Mouse (Mus musculus): Measurements from ENCODE around the gene Tnfrsf23. TPM values are rescaled to one million over a fixed set of nuclear protein-coding genes. Genes with fewer than 3 reads are reported as not detected.
A peak's percentile ranks its signal among the peaks of the same experiment; 100 is the strongest.

Gene Tnfrsf23
- 1.2 and 2.8 TPM in 2 replicates for total RNA-seq (2014; fragmentation: Nextera tagmentation)
- total RNA-seq (2017), result 0.72 and 1.7 TPM in 2 replicates

DNA sequence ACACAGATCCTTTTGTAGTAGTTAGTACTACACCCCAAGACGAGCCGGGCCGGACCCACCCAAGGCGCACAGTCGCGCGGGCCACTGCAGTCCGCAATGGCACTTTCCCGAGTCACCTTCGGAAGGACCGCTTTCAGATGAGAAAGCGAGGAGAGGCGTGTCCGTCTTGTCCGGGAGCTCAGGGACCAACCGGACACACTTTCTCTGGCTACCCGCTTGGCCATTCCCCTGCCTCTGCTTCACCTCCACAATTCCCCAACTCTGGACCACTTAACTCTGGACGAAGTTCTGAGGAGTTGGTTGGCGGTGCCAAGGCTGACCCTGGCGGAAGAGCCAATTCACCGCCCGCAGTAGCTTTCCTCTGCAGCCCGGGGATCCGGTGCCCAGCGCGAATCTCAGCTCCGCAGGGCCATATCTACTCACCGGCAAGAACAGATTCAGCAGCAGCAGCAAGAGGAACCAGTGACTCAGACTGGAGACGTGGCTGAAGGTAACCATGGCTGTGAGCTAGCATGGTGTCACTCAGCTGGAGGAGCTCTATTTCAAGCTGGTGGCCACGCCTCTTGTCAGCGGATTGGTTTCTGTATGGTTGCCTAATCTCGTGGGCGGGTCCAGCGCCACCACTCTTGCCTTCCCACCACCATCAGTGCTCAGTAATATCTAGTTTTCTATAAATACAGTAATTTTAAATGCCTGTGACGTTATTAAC, at the start of gene Tnfrsf23:
Gene Tnfrsf23, minus strand, starts transcription at position 514 of the 709 bp plus-strand sequence.
- ATAC-seq (replicated peaks; ENCODE audit: poor library complexity, severe bottlenecking), result peak; percentile 89

- no peak for ATAC-seq (replicated peaks; ENCODE audit: poor library complexity, severe bottlenecking)
These were observed 48.1 kb upstream of the Tnfrsf23 start for GRCm38 (mm10) chr7:143733746-143734145.

DNA sequence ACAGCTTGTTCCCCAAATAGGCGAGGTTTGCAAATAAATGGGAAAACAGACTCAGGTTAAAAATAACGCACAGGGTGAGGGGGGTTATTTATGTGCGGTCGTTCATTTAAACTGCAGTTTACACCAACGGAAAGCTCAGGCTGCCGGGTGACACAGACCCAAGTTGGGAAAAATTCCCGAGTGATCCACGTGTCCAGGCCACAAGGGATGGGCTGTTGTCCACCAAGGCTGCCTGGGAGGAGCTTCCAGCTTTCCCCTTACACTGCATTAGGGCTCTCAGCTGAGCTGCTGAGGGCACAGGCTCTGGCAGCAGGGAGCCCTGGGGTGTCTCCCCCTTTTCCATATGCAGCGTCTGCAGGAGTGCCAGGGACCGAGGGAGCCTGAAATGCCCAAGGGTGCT, 44.2 kb upstream of the Tnfrsf23 start:
- ATAC-seq (replicated peaks; ENCODE audit: poor library complexity, severe bottlenecking), result no peak

DNA sequence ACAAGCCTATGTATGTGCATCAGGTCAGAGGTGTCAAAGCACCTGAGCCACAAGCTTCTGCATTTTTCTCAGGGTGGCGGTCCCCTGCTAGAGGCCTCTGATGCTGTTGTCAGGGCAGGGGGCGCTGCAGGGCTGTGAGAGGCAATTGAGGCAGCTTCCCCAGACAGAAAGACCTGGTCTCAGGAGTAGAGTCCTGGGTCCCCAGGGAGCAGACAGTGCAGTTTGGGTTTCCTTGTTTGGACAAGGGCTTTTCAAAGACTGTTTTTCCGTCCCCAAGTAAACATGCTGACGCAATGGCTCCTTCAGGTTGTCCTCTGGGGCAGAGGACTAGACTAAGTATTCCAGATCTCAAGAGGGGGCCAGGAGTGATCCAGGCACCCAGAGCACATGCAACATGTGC, 40.7 kb upstream of the Tnfrsf23 start:
- ATAC-seq (replicated peaks; ENCODE audit: poor library complexity, severe bottlenecking), result no peak

- no peak for ATAC-seq (replicated peaks; ENCODE audit: poor library complexity, severe bottlenecking)
These were observed 38.2 kb upstream of the Tnfrsf23 start for GRCm38 (mm10) chr7:143723841-143724240.

GRCm38 (mm10) chr7:143722646-143723045, 37.0 kb upstream of the Tnfrsf23 start:
- no peak for ATAC-seq (replicated peaks; ENCODE audit: poor library complexity, severe bottlenecking)

DNA sequence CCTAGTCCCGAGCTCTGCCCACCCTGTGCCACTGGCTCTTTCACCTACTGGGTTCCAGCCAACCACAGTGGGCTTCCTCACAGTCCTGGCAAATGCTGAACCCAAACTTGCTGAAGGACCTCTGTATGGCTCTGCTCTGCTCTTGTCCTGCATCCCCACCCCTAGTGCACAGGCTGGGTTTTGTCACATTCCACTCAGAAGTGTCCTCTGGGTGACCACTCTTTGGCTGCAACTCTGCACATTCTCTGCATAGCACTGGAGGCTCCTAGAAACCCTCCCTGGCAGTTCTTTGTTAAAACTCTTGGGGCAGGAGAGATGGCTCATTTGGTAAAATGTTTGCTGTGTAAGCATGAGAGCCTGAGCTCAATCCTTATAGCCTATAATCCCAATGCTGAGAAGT, 32.1 kb upstream of the Tnfrsf23 start:
- no peak for ATAC-seq (replicated peaks; ENCODE audit: poor library complexity, severe bottlenecking)

GRCm38 (mm10) chr7:143713421-143713820, 27.7 kb upstream of the Tnfrsf23 start:
- peak; percentile 56 for ATAC-seq (replicated peaks; ENCODE audit: poor library complexity, severe bottlenecking)

DNA sequence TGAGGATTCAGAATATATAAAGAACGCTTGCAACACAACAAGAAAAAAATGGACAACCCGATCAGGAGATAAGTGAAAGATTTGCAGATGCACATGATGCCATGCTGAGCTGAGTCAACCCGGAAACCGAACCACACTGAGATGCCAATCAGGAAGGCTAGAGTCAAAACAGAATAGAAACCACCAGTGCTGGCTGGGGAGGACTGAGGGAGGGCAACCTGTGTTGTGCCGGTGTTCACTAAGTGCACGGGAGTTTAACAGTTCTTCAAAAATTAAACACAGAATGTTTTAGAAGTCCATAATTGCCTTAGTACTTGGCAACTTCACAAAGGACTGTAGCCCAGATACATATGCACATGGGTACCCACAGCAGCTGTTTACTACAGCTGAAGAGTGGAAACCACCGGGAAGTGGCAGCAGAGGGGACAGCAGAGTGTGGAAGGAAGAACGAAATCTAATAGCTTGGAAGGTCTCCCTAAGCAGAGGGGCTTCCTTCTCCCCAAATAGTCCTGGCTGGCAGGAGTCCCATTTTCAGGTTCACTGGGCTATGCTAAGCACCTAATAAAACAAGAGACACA, 27.2 kb upstream of the Tnfrsf23 start:
- peak; percentile 77 for ATAC-seq (replicated peaks; ENCODE audit: poor library complexity, severe bottlenecking)

GRCm38 (mm10) chr7:143712023-143712422, 26.4 kb upstream of the Tnfrsf23 start:
- ATAC-seq (replicated peaks; ENCODE audit: poor library complexity, severe bottlenecking), result no peak

DNA sequence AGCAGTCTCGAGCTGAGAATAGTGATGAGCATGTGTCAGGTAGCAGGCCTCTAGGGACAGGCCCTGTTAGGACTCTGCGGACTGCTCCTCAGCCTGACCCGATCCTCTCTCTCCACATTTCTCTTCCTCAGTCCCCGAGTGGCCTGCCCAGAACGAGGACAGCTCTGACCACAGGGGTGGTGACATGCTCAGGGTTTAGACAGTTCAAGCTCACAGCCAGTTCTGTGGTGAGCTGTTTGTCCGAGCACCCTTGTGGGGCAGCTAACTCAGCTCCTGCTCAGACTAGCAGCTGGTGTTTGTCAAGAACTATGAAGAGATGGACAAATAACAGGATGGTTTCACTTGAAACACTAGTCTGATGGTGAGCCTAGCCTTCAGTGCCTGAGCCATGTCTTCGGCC, 25.7 kb upstream of the Tnfrsf23 start:
- no peak for ATAC-seq (replicated peaks; ENCODE audit: poor library complexity, severe bottlenecking)

DNA sequence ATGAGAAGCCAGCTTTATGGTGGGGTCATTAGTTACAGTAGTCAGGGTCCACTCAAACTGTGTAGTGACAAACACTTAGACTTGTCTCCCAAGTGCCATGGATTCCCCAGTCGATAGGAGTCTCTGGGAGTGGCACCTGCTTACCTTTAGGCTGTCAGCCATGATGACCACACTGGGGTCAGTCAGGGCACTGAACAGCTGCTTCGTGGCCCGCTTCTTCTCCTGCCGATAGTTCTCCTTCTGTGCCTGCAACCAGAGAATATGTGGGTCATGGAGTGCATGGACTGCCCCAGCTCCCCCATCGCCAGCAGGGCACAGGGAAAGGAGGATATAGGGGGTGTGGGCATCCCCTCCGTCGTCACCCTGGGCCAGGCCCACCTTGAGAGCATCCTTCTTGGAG, 23.7 kb upstream of the Tnfrsf23 start:
- ATAC-seq (replicated peaks; ENCODE audit: poor library complexity, severe bottlenecking), result no peak

- peak; percentile 98 for ATAC-seq (replicated peaks; ENCODE audit: poor library complexity, severe bottlenecking)
These were observed 21.2 kb upstream of the Tnfrsf23 start for GRCm38 (mm10) chr7:143706697-143707438.

GRCm38 (mm10) chr7:143696140-143696539, 10.5 kb upstream of the Tnfrsf23 start:
- ATAC-seq (replicated peaks; ENCODE audit: poor library complexity, severe bottlenecking), result peak; percentile 61

DNA sequence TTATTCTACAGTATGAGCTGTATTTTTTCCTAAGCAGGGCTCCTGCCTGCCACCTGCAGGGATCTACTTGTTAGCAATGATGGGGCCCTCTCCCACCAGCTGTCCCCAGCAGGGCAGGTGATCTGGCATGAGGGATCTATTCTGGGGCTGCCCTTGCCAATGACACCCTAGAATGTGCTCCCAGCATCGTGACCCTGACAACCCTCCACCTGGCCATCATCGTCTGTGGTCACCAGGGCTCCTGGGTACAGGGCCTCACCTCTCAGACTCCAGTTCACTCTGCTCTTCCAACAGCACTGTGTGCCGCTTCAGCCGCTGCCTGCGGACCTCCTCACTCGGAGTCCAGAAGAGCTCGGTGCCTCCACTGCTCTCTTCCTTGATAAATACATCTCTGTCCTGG, 8.9 kb upstream of the Tnfrsf23 start:
- ATAC-seq (replicated peaks; ENCODE audit: poor library complexity, severe bottlenecking), result no peak

GRCm38 (mm10) chr7:143692746-143693510, 7.3 kb upstream of the Tnfrsf23 start:
- no peak for ATAC-seq (replicated peaks; ENCODE audit: poor library complexity, severe bottlenecking)

DNA sequence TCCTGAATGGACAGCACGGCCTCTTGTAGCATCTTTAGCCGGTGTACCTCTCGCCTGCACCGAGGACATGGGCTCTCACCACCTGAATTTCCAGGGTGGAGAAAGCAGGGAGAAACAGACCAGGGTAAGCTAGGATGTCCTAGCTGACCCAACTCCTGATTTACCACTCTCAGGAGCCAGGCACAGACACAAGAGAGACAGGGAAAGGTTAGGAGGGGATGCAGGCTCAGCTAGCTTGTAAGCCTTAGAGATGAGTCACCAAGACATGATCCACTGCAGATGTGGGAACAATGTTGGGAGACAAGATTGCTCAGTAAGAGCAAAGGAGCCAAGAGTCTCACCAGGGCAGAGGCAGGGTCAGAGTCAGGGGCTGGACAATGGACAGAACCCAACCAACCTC, 6.2 kb upstream of the Tnfrsf23 start:
- ATAC-seq (replicated peaks; ENCODE audit: poor library complexity, severe bottlenecking), result no peak

DNA sequence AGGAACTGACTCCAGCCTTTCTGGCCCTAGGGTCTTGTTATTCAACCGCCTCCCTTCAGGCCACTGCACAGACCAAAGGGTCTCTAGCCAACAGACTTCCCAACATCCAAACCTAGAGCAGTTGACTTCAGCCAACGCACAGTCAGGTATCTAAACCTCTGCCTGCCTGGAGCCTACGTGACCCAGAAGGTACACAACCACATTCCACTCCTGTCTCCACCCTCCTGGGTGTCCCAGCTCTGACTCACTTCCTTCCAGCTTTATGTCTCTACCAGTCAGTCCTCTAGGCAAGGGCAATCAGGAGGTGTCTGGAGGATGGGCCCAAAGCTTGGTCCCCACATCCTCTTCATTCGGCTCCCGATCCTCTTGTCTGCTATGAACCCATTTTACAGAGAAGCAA, 5.5 kb upstream of the Tnfrsf23 start:
- ATAC-seq (replicated peaks; ENCODE audit: poor library complexity, severe bottlenecking), result no peak

- peak; percentile 61 for ATAC-seq (replicated peaks; ENCODE audit: poor library complexity, severe bottlenecking)
These were observed 4.3 kb upstream of the Tnfrsf23 start for GRCm38 (mm10) chr7:143689946-143690345.

DNA sequence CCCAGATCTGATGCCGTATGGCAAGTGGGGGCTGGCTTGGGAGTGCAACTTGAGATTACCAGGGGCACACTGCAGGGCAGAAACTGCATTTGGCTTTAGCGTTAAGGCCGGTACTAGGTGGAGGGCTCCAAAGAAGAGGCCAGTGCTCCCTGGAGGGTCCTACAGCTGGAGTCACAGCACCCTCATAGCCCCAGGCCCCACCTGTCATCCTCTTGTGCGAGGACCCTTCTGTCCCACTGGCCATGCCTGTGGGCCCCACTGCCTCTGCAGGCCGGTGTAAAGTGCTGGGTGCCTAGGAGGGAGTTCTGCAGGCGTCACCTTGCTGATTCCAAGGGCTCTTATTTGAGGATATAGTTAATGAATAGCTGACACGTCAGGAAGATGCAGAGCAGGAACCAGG, 3.8 kb upstream of the Tnfrsf23 start:
- no peak for ATAC-seq (replicated peaks; ENCODE audit: poor library complexity, severe bottlenecking)

DNA sequence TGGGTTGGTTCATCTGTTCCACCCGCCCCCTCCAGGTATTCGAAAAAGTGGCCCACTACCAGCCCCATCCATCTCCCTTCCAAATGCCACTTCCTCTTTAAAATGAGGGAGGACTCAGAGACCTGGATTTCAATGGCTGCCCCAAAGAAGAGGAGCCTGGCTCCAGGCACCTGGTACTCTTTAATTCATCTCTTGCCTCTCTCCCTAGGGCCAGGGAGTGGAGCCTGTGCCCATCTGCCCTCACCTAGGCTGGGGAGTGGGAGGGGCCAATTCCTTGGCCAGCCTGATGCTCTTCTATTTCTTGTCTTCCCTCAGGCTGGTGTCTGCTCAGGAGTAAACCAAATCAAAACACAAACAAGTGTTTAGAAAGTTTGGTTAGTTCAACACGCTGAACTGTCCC, 1.0 kb upstream of the Tnfrsf23 start:
- peak; percentile 4; the same call in 1 of the 2 replicates for ATAC-seq (replicated peaks; ENCODE audit: poor library complexity, severe bottlenecking)

All from granulocyte monocyte progenitor cell, adult 5-6 weeks (primary cell).